Comparison of ENCODE assay signal across 10 mouse cellular contexts in genomic region chr6:77213757-77214409, GRCm38 (mm10). TPM values are rescaled to one million over a fixed set of nuclear protein-coding genes. Genes with fewer than 3 reads are reported as not detected.
DNase-seq lines count a peak whose midpoint lies in the region; ATAC-seq lines count a peak whose summit lies in the region.
"Had no signal": no experiment of that assay in that cellular context is flagged by ENCODE, and none has a peak within 500 bp of the region (broad histone marks: within the 10 kb centered on the region; RNA-seq: fewer than 3 reads in every experiment).

No protein-coding gene starts in this region.

- no peak for DNase-seq in hindbrain, embryonic 10.5 days (ENCODE audit: low spot score)
- DNase-seq in cerebellum, postnatal 14 days = peak; percentile 47 to 63
- peak; percentile 85 for DNase-seq in kidney, adult 9 months
- no peak for DNase-seq in lung, adult 18-20 months
- no peak for DNase-seq in left cerebral cortex, postnatal 14 days (ENCODE audit: low spot score in 2 of 2)

- no peaks in the 10 kb centered on the region for H3K36me3 ChIP-seq in hindbrain, embryonic 16.5 days (ENCODE audit: control insufficient read depth, insufficient read depth, low read length)
- H3K36me3 ChIP-seq in hindbrain, embryonic 10.5 days = no peaks in the 10 kb centered on the region
- H3K36me3 ChIP-seq in neural tube, embryonic 12.5 days = no peaks in the 10 kb centered on the region

- intact Hi-C loops in left cerebral cortex, postnatal 14 days (cut with DNase I) = no loop called here

- 12% methylated on average over 3 of the region's 3 CpGs for WGBS in hindbrain, embryonic 16.5 days
- WGBS in hindbrain, embryonic 10.5 days = 40% methylated on average over 3 of the region's 3 CpGs
- 1% methylated on average over 3 of the region's 3 CpGs for WGBS in neural tube, embryonic 12.5 days

- no peak overlapping the region for H3K9ac ChIP-seq in hindbrain, embryonic 16.5 days (ENCODE audit: low read depth, low read length)
- no peak overlapping the region for H3K9ac ChIP-seq in neural tube, embryonic 12.5 days

- no peak overlapping the region for H3K27ac ChIP-seq in hindbrain, embryonic 16.5 days (ENCODE audit: low read depth, low read length)
- H3K27ac ChIP-seq in hindbrain, embryonic 10.5 days = no peak overlapping the region
- no peak overlapping the region for H3K27ac ChIP-seq in neural tube, embryonic 12.5 days

- no peaks in the 10 kb centered on the region for H3K9me3 ChIP-seq in hindbrain, embryonic 16.5 days (ENCODE audit: control insufficient read depth, low read length)
- no peaks in the 10 kb centered on the region for H3K9me3 ChIP-seq in hindbrain, embryonic 10.5 days
- H3K9me3 ChIP-seq in neural tube, embryonic 12.5 days = no peaks in the 10 kb centered on the region

- ATAC-seq in hindbrain, embryonic 16.5 days = peak; percentile 59
- peak; percentile 75 for ATAC-seq in neural tube, embryonic 12.5 days (ENCODE audit: low FRiP score, low read depth)
- no peak for ATAC-seq in inflammation-experienced regulatory T-cells, adult 6 months

- no peak overlapping the region for H3K4me2 ChIP-seq in hindbrain, embryonic 16.5 days (ENCODE audit: low read length)
- no peak overlapping the region for H3K4me2 ChIP-seq in neural tube, embryonic 12.5 days (replicated peaks)

- no peak overlapping the region for H3K4me3 ChIP-seq in hindbrain, embryonic 16.5 days (ENCODE audit: low read length)
- H3K4me3 ChIP-seq in hindbrain, embryonic 10.5 days = no peak overlapping the region
- no peak overlapping the region for H3K4me3 ChIP-seq in neural tube, embryonic 12.5 days

- no peaks in the 10 kb centered on the region for H3K27me3 ChIP-seq in hindbrain, embryonic 16.5 days (replicated peaks; ENCODE audit: control insufficient read depth, insufficient read depth, low read length)
- H3K27me3 ChIP-seq in hindbrain, embryonic 10.5 days (ENCODE audit: insufficient read depth, poor library complexity, severe bottlenecking) = no peaks in the 10 kb centered on the region
- H3K27me3 ChIP-seq in neural tube, embryonic 12.5 days (replicated peaks) = no peaks in the 10 kb centered on the region

- peaks cover 9% of the 10 kb centered on the region for H3K4me1 ChIP-seq in hindbrain, embryonic 16.5 days (ENCODE audit: control insufficient read depth, insufficient read depth, low read depth, low read length)
- peaks cover 9% of the 10 kb centered on the region for H3K4me1 ChIP-seq in hindbrain, embryonic 10.5 days (replicated peaks)
- peaks cover 22% of the 10 kb centered on the region; the same call in 1 of the 2 replicates for H3K4me1 ChIP-seq in neural tube, embryonic 12.5 days

RNA-seq across cellular contexts. Expression of gene Lrrtm1, which starts 28.6 kb away (rescaled TPM):
- 63.6 and 63.7 TPM in 2 replicates for polyA plus RNA-seq in hindbrain, embryonic 16.5 days (2015; fragmentation: Nextera tagmentation; extraction: Ambion mirVana)
- 8.9 and 11.6 TPM in 2 replicates for polyA plus RNA-seq in hindbrain, embryonic 10.5 days (2016; fragmentation: Nextera tagmentation; extraction: Ambion mirVana)
- 21.5 and 24.8 TPM in 2 replicates for polyA plus RNA-seq in neural tube, embryonic 12.5 days (2016; fragmentation: Nextera tagmentation; extraction: Ambion mirVana)
- total RNA-seq in left cerebral cortex, postnatal 14 days (2021) = 10 to 100 TPM; 90.0 to 91.8 TPM
- not detected for polyA plus RNA-seq in inflammation-experienced regulatory T-cells, adult 6 months (2017; shearing (Covaris generic))
- total RNA-seq: liver, adult 2 months; megakaryocyte progenitor cell, adult 5-6 weeks had no signal
- polyA plus RNA-seq: liver, adult 2 months had no signal

Comparison
In these comparisons a context has a peak if more than half of its experiments do, and no peak if none do; other contexts are left out.
1. DNase-seq: peak in cerebellum, postnatal 14 days (2 of 2) and kidney, adult 9 months (single experiment); none in hindbrain, embryonic 10.5 days (single experiment), lung, adult 18-20 months (0 of 2) and left cerebral cortex, postnatal 14 days (0 of 2).